ENCODE assay signal across 8 mouse cellular contexts in the genomic region with DNA sequence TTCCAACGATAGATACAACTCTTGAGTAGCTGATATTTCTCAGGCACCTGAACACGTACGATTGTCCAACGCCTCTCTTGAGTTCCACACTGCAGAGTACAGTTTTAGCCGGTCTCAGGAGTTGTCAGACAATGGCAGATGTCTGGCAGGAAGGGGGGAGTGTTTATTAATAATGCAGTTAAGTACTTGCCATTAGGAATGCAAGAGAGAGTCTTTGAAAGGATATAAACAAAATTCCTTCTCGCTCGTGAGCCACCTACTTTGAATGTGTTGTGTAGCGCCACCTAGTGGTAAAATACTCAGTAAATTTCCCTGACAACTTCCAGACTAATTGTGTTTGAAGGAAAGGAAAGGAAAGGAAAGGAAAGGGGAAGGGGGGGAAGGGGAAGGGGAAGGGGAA. TPM values are rescaled to one million over a fixed set of nuclear protein-coding genes. Genes with fewer than 3 reads are reported as not detected.
DNase-seq lines count a peak whose midpoint lies in the region; ATAC-seq and TF ChIP-seq lines count a peak whose summit lies in the region.

No protein-coding gene starts in this region.

- no peak for TF ChIP-seq POLR2A in brain, embryonic 14.5 days (IDR thresholded peaks at IDR 0.05; ENCODE audit: borderline replicate concordance, extremely low read depth, insufficient read depth, insufficient read length, poor library complexity, severe bottlenecking)

- no peak overlapping the region for H3K4me3 ChIP-seq in forebrain, embryonic 11.5 days (ENCODE audit: low read depth, low read length)
- no peak overlapping the region for H3K4me3 ChIP-seq in forebrain, embryonic 16.5 days (replicated peaks; ENCODE audit: low read length)
- H3K4me3 ChIP-seq in hindbrain, embryonic 11.5 days (ENCODE audit: low read depth, low read length): no peak overlapping the region

- WGBS in forebrain, embryonic 11.5 days: 37% methylated on average over 8 of the region's 8 CpGs
- WGBS in forebrain, embryonic 16.5 days: 30% methylated on average over 8 of the region's 8 CpGs
- WGBS in hindbrain, embryonic 11.5 days: 36% methylated on average over 8 of the region's 8 CpGs

- DNase-seq in forebrain, embryonic 11.5 days (ENCODE audit: low spot score): peak; percentile 51
- DNase-seq in 3134 (ENCODE audit: extremely low read depth, insufficient read length, low spot score): peak; percentile 4
- DNase-seq in brain, embryonic 14.5 days (ENCODE audit: low read depth): peak; percentile 91
- DNase-seq in hindbrain, embryonic 11.5 days (ENCODE audit: low spot score): peak; percentile 82
- peak; percentile 12 to 47 for DNase-seq in left cerebral cortex, adult 18-20 months (ENCODE audit: low spot score in 2 of 2)
- peak; percentile 47 for DNase-seq in neural tube, embryonic 10.5 days (ENCODE audit: extremely low spot score, low spot score)
- no peak for DNase-seq in gastrocnemius, postnatal 36 days

- no peak overlapping the region for H3K4me2 ChIP-seq in forebrain, embryonic 11.5 days (ENCODE audit: low read depth, low read length, severe bottlenecking)
- H3K4me2 ChIP-seq in forebrain, embryonic 16.5 days (ENCODE audit: low read length): no peak overlapping the region
- no peak overlapping the region for H3K4me2 ChIP-seq in hindbrain, embryonic 11.5 days (replicated peaks; ENCODE audit: low read depth, low read length)

- H3K27me3 ChIP-seq in forebrain, embryonic 11.5 days (ENCODE audit: control insufficient read depth, insufficient read depth, low read length): peaks cover 4% of the 10 kb centered on the region; the same call in 1 of the 2 replicates
- H3K27me3 ChIP-seq in forebrain, embryonic 16.5 days (replicated peaks; ENCODE audit: control insufficient read depth, insufficient read depth, low read length): peaks cover 11% of the 10 kb centered on the region
- H3K27me3 ChIP-seq in hindbrain, embryonic 11.5 days (ENCODE audit: control insufficient read depth, insufficient read depth, low read length): peaks cover 3% of the 10 kb centered on the region; the same call in 1 of the 2 replicates

- peak; percentile 50; the same call in 1 of the 2 replicates for TF ChIP-seq CTCF in brain, embryonic 14.5 days (IDR thresholded peaks at IDR 0.05; ENCODE audit: borderline replicate concordance, extremely low read depth, insufficient read depth, insufficient read length)

- H3K36me3 ChIP-seq in forebrain, embryonic 11.5 days (ENCODE audit: control insufficient read depth, insufficient read depth, low read length): no peaks in the 10 kb centered on the region
- H3K36me3 ChIP-seq in forebrain, embryonic 16.5 days (ENCODE audit: control insufficient read depth, insufficient read depth): no peaks in the 10 kb centered on the region
- no peaks in the 10 kb centered on the region for H3K36me3 ChIP-seq in hindbrain, embryonic 11.5 days (ENCODE audit: control insufficient read depth, insufficient read depth, low read length)

- intact Hi-C loops in gastrocnemius, postnatal 36 days (cut with DNase I): loop anchor here (2.0 to 5.0 kb wide), 2 partner anchors 519 to 1040 kb away; a partner anchor contains a TSS

- H3K9me3 ChIP-seq in forebrain, embryonic 11.5 days (ENCODE audit: control insufficient read depth, low read length): no peaks in the 10 kb centered on the region
- H3K9me3 ChIP-seq in forebrain, embryonic 16.5 days (ENCODE audit: control insufficient read depth, low read length): no peaks in the 10 kb centered on the region
- H3K9me3 ChIP-seq in hindbrain, embryonic 11.5 days (ENCODE audit: control insufficient read depth, low read length): no peaks in the 10 kb centered on the region

- H3K9ac ChIP-seq in forebrain, embryonic 11.5 days (ENCODE audit: low read length): no peak overlapping the region
- H3K9ac ChIP-seq in forebrain, embryonic 16.5 days (replicated peaks; ENCODE audit: low read depth, low read length): no peak overlapping the region
- no peak overlapping the region for H3K9ac ChIP-seq in hindbrain, embryonic 11.5 days (ENCODE audit: low read depth, low read length)

- H3K27ac ChIP-seq in forebrain, embryonic 11.5 days (ENCODE audit: low read depth, low read length): no peak overlapping the region
- no peak overlapping the region for H3K27ac ChIP-seq in forebrain, embryonic 16.5 days (ENCODE audit: low read length)
- no peak overlapping the region for H3K27ac ChIP-seq in hindbrain, embryonic 11.5 days (ENCODE audit: low read depth, low read length)

- no peak for ATAC-seq in forebrain, embryonic 11.5 days (replicated peaks; ENCODE audit: low FRiP score)
- ATAC-seq in forebrain, embryonic 16.5 days: no peak
- no peak for ATAC-seq in hindbrain, embryonic 11.5 days (ENCODE audit: low FRiP score)

- no peaks in the 10 kb centered on the region; the same call in 1 of the 2 replicates for H3K4me1 ChIP-seq in forebrain, embryonic 11.5 days (replicated peaks; ENCODE audit: control insufficient read depth, insufficient read depth, low read length)
- peaks cover 3% of the 10 kb centered on the region; the same call in 1 of the 2 replicates for H3K4me1 ChIP-seq in forebrain, embryonic 16.5 days (replicated peaks; ENCODE audit: control insufficient read depth, insufficient read depth, low read length)
- no peaks in the 10 kb centered on the region for H3K4me1 ChIP-seq in hindbrain, embryonic 11.5 days (replicated peaks; ENCODE audit: control insufficient read depth, insufficient read depth, low read length)

RNA-seq across cellular contexts. Expression of a gene that starts 5.7 kb away (rescaled TPM):
- 1.5 and 2.0 TPM in 2 replicates for polyA plus RNA-seq in forebrain, embryonic 11.5 days (2014; fragmentation: Nextera tagmentation; extraction: Ambion mirVana)
- polyA plus RNA-seq in forebrain, embryonic 16.5 days (2015; fragmentation: Nextera tagmentation; extraction: Ambion mirVana): 0.38 TPM in 1 of 2 replicates, not detected in the other
- polyA plus RNA-seq in brain, embryonic 14.5 days (2012; rRNA removed): 0.59 and 1.1 TPM in 2 replicates
- 0.76 and 1.6 TPM in 2 replicates for polyA plus RNA-seq in hindbrain, embryonic 11.5 days (2014; fragmentation: Nextera tagmentation; extraction: Ambion mirVana)
- 1 to 10 TPM; 1.3 to 1.4 TPM for total RNA-seq in left cerebral cortex, adult 18-20 months (2021)
- total RNA-seq in gastrocnemius, postnatal 36 days (2021): not detected

RNA-seq across cellular contexts. Expression of a gene that starts 7.0 kb away (rescaled TPM):
- 1.8 and 2.3 TPM in 2 replicates for polyA plus RNA-seq in forebrain, embryonic 11.5 days (2014; fragmentation: Nextera tagmentation; extraction: Ambion mirVana)
- polyA plus RNA-seq in forebrain, embryonic 16.5 days (2015; fragmentation: Nextera tagmentation; extraction: Ambion mirVana): 0.10 and 0.32 TPM in 2 replicates
- 1.4 and 2.6 TPM in 2 replicates for polyA plus RNA-seq in brain, embryonic 14.5 days (2012; rRNA removed)
- polyA plus RNA-seq in hindbrain, embryonic 11.5 days (2014; fragmentation: Nextera tagmentation; extraction: Ambion mirVana): 2.0 and 2.2 TPM in 2 replicates
- total RNA-seq in left cerebral cortex, adult 18-20 months (2021): 1 to 10 TPM; 2.0 TPM
- total RNA-seq in gastrocnemius, postnatal 36 days (2021): under 1 TPM; 0.35 to 0.54 TPM

Comparison
In these comparisons a context has a peak if more than half of its experiments do, and no peak if none do; other contexts are left out.
1. DNase-seq: peak in forebrain, embryonic 11.5 days (single experiment), 3134 (single experiment), brain, embryonic 14.5 days (single experiment), hindbrain, embryonic 11.5 days (single experiment), left cerebral cortex, adult 18-20 months (2 of 2) and neural tube, embryonic 10.5 days (single experiment); none in gastrocnemius, postnatal 36 days (0 of 2).